Mouse (Mus musculus): Measurements from ENCODE around the gene Ap3b2. TPM values are rescaled to one million over a fixed set of nuclear protein-coding genes. Genes with fewer than 3 reads are reported as not detected.

The Ap3b2 gene
- polyA plus RNA-seq, 1 experiment, result 0.22 TPM

DNA sequence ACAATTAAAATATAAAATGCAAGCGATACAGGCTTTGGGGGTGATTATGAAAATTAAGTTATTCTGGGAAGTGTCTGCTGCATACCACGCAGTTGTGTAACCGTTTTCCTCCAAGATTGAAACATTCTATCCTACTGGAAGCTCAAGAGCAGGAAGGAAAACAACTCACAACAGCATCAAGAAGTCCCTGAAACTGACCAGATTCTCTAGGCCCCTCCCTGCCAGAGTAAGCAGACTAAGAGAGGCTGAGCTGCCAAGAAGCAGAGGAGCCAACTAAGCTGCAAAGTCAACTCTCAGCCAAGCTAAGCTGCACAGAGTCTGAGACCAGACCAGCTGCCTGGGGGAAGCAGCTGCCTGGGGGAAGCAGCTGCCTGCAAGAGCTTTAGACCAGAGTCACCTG, 18.5 kb downstream of the Ap3b2 start:
- no peak overlapping the region for H3K4me3 ChIP-seq (ENCODE audit: control insufficient read depth, low read depth, low read length)
- no peak overlapping the region for H3K27ac ChIP-seq (ENCODE audit: control insufficient read depth, insufficient read depth, low read depth, low read length)
- no peak for TF ChIP-seq CTCF (IDR thresholded peaks at IDR 0.05; ENCODE audit: control insufficient read depth, insufficient read depth, insufficient replicate concordance, low read depth, low read length)
- TF ChIP-seq POLR2A (IDR thresholded peaks at IDR 0.05; ENCODE audit: control insufficient read depth, low read depth, low read length), result no peak
- no peaks in the 10 kb centered on the region; the same call in 1 of the 2 replicates for H3K4me1 ChIP-seq (ENCODE audit: control insufficient read depth, insufficient read depth, low read length)
- H3K27me3 ChIP-seq (ENCODE audit: control insufficient read depth, insufficient read depth, low read length), result no peaks in the 10 kb centered on the region
- H3K36me3 ChIP-seq (ENCODE audit: control insufficient read depth, insufficient read depth, low read length), result no peaks in the 10 kb centered on the region

DNA sequence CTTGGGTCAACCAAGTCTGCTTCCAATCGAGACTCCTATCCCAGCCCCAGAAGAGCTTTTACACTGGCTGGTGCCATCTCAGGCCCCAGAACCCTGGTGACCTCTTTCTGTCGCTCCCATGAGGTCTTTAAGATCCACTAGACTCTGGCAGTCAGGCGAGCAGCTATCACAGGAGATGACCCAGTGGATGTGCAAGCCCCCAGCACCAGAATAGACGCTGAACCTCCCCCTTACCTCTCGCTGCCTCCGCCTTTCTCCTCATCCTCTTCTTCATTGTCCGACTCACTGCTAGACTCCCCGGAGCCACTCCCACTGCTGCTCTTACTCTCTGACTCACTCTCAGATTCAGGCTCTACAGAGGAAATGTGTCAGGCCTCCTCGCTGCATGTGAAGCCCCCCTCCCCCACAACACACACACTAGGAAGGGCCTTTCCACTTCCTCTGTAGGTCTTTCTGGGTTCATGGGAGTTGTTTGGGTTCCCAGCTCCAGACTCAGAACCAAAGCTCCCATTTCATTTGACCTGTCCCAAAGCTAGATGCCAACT, 28.7 kb downstream of the Ap3b2 start:
- Histone ChIP-seq H3K27me3 (ENCODE audit: control insufficient read depth, insufficient read depth, low read length) (no peaks in the 10 kb centered on the region), H3K4me3 (ENCODE audit: control insufficient read depth, low read depth, low read length) (no peak overlapping the region), H3K27ac (ENCODE audit: control insufficient read depth, insufficient read depth, low read depth, low read length) (no peak overlapping the region), H3K4me1 (ENCODE audit: control insufficient read depth, insufficient read depth, low read length) (no peaks in the 10 kb centered on the region), H3K36me3 (ENCODE audit: control insufficient read depth, insufficient read depth, low read length) (no peaks in the 10 kb centered on the region)
- no peak for TF ChIP-seq CTCF (IDR thresholded peaks at IDR 0.05; ENCODE audit: control insufficient read depth, insufficient read depth, insufficient replicate concordance, low read depth, low read length)
- TF ChIP-seq POLR2A (IDR thresholded peaks at IDR 0.05; ENCODE audit: control insufficient read depth, low read depth, low read length), result no peak

DNA sequence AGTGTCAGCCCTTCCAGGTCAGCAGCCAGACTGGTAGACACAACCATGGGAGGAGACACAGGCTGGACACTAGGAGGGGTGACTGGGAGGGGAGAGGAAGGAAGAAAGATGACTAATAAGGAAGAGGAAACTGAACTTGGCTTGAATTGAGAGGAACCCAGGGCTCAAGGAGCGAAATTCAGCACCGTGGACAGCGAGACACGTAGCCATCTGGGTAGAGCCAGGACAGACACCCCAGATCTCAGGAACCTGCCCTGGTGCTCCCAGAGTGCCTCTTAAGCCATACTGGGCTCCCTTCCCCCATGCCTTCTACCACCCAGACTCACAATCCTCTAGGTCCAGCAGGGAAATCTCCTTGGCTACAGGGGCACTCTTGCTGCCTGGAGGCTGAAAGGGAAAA, 29.6 kb downstream of the Ap3b2 start:
- H3K4me1 ChIP-seq (ENCODE audit: control insufficient read depth, insufficient read depth, low read length), result no peaks in the 10 kb centered on the region
- no peaks in the 10 kb centered on the region for H3K36me3 ChIP-seq (ENCODE audit: control insufficient read depth, insufficient read depth, low read length)
- H3K27ac ChIP-seq (ENCODE audit: control insufficient read depth, insufficient read depth, low read depth, low read length), result no peak overlapping the region
- TF ChIP-seq POLR2A (IDR thresholded peaks at IDR 0.05; ENCODE audit: control insufficient read depth, low read depth, low read length) (no peak), CTCF (IDR thresholded peaks at IDR 0.05; ENCODE audit: control insufficient read depth, insufficient read depth, insufficient replicate concordance, low read depth, low read length) (no peak)
- H3K27me3 ChIP-seq (ENCODE audit: control insufficient read depth, insufficient read depth, low read length), result no peaks in the 10 kb centered on the region
- H3K4me3 ChIP-seq (ENCODE audit: control insufficient read depth, low read depth, low read length), result no peak overlapping the region

DNA sequence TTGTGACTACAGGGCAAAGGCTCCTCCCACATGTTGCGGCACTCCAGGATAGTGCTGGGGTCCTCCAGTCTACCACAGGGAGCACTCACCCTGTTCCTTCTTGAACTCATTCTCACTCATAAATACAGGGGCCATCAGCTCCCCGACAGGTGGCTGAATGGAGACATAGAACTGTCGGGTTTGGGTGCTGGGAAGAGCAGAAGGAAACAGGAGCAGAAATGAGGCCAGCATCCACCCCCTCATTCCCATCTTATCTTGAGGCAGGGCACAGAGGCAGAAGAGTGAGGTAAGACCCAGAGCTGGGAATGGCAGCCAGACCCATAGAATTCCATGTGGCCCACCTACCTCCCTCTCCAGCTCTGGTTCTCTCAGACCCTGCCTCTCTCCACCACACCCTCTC, 30.9 kb downstream of the Ap3b2 start:
- no peak overlapping the region for H3K27ac ChIP-seq (ENCODE audit: control insufficient read depth, insufficient read depth, low read depth, low read length)
- no peak overlapping the region for H3K4me3 ChIP-seq (ENCODE audit: control insufficient read depth, low read depth, low read length)
- TF ChIP-seq POLR2A (IDR thresholded peaks at IDR 0.05; ENCODE audit: control insufficient read depth, low read depth, low read length) (no peak), CTCF (IDR thresholded peaks at IDR 0.05; ENCODE audit: control insufficient read depth, insufficient read depth, insufficient replicate concordance, low read depth, low read length) (no peak)

DNA sequence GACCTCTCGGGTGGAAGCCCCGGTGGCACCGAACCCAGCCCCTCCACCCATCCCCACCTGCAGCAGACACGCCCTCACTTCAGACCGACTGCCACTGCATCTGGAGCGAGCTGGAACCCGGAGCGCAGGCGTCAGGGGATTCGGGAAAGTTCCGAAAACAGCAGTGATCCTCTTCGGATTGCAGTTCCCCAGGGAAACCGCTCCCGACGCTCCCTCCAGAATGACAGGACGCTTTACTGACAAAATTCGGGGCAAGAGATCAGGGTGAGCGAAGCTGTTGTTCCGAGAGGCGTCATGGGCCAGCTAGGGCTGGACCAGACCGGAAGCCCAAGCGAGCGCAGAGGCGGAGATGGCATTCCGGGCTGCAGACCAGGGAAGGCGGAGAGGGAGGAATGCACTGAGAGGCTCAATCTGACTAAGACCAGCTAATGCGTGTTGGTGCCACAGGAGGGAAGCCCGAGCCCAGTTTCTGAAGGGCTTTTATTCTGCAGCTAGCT, 38.5 kb downstream of the Ap3b2 start, which contains the start of gene Cpeb1:
Cpeb1 (minus strand) TSS at position 311 of the 497 bp plus-strand sequence.
- no peaks in the 10 kb centered on the region for H3K27me3 ChIP-seq (ENCODE audit: control insufficient read depth, insufficient read depth, low read length)
- peak within 1 kb of the TSS; percentile 81 for H3K4me3 ChIP-seq (ENCODE audit: control insufficient read depth, low read depth, low read length)
- H3K27ac ChIP-seq (ENCODE audit: control insufficient read depth, insufficient read depth, low read depth, low read length), result peak within 1 kb of the TSS; percentile 71

More for the DNA sequence above, 30.9 kb downstream of the Ap3b2 start:
- no peaks in the 10 kb centered on the region for H3K27me3 ChIP-seq (ENCODE audit: control insufficient read depth, insufficient read depth, low read length)
- H3K36me3 ChIP-seq (ENCODE audit: control insufficient read depth, insufficient read depth, low read length), result no peaks in the 10 kb centered on the region
- H3K4me1 ChIP-seq (ENCODE audit: control insufficient read depth, insufficient read depth, low read length), result no peaks in the 10 kb centered on the region

DNA sequence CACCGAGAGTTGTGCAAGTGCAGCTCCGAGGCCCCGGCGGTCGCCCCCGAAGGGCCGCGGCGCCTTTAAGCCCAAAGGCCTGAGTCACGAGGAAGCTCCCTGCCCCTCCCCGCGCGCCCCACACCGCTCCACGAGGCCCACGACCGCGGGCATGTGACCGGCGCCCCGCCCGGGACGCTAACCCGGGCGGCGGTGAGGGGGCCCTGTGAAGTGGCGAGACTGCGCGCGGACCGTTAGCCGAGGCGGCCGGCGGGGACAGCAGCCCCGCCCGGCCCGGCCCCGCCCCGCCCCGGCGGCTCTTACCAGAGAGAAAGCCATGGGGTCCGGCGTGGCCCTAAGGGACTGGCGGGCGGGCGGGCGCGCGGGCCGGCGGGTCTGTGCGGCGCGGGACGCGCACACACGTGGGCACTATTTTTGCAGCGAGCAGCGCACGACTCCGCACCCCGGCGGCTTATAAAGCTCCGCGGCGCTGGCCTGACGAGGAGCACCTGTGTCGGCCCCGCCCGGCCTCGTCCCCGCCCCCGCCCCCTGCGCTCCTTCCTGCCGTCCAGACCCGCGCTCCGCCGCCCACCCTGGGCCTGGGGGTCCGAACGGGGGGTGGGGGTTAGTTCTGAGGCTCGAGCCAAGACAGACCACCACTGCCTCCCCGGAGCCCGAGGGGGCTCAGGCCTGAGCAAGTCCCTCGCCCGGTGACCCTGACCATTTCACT, 39.2 kb downstream of the Ap3b2 start:
- Histone ChIP-seq H3K27me3 (ENCODE audit: control insufficient read depth, insufficient read depth, low read length) (no peaks in the 10 kb centered on the region), H3K4me1 (ENCODE audit: control insufficient read depth, insufficient read depth, low read length) (peaks cover 19% of the 10 kb centered on the region), H3K27ac (ENCODE audit: control insufficient read depth, insufficient read depth, low read depth, low read length) (peak overlapping the region; percentile 71), H3K36me3 (ENCODE audit: control insufficient read depth, insufficient read depth, low read length) (no peaks in the 10 kb centered on the region), H3K4me3 (ENCODE audit: control insufficient read depth, low read depth, low read length) (peak overlapping the region; percentile 81)
- TF ChIP-seq POLR2A (IDR thresholded peaks at IDR 0.05; ENCODE audit: control insufficient read depth, low read depth, low read length) (no peak), CTCF (IDR thresholded peaks at IDR 0.05; ENCODE audit: control insufficient read depth, insufficient read depth, insufficient replicate concordance, low read depth, low read length) (no peak)

More for the DNA sequence above, 38.5 kb downstream of the Ap3b2 start, which contains the start of gene Cpeb1:
- Histone ChIP-seq H3K36me3 (ENCODE audit: control insufficient read depth, insufficient read depth, low read length) (no peaks in the 10 kb centered on the region), H3K4me1 (ENCODE audit: control insufficient read depth, insufficient read depth, low read length) (peaks cover 19% of the 10 kb centered on the region)
- no peak for TF ChIP-seq POLR2A (IDR thresholded peaks at IDR 0.05; ENCODE audit: control insufficient read depth, low read depth, low read length)
- TF ChIP-seq CTCF (IDR thresholded peaks at IDR 0.05; ENCODE audit: control insufficient read depth, insufficient read depth, insufficient replicate concordance, low read depth, low read length), result no peak; the same call in 1 of the 2 replicates

DNA sequence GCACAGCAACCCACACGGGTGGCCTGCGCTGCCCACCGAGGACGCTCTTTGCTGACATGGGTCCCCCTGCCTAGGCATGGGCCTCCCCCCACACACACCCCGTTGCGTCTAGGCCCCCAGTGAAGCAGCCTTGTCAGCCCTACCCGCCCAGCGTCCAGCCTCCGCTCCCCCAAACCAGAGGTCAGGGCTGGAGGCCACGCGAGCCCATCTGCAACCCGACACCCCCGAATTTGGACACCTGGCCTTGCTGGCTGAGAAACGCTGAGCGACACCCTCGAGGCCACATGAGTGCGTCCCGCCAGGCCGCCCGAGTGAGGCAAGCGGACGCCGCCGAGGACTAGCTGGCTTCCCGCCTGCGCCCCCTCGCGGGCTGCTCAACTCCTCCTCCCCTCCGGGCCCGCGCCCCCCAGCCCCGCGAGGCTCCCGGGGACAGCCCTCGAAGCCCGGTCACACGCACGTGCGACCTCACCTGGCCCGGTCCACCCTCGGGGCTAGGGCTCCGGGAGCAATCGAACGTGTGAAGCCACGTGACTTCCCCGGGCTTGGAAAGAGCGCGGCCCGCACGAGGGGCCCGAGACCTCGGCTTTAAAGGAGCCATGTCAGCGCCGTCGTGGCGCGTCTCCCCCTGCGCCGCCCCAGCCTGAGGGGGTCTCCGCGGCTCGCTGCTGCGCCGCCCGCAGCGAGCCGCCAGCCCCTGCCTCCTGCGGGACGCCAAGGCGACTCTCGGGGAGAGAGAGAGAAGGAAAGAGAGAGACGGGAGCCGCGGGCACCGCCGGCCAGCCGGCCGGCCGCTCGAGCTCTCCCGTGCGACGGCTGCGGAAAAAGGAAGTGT, 40.1 kb downstream of the Ap3b2 start:
- Histone ChIP-seq H3K36me3 (ENCODE audit: control insufficient read depth, insufficient read depth, low read length) (no peaks in the 10 kb centered on the region), H3K27ac (ENCODE audit: control insufficient read depth, insufficient read depth, low read depth, low read length) (peak overlapping the region; percentile 71), H3K4me3 (ENCODE audit: control insufficient read depth, low read depth, low read length) (peak overlapping the region; percentile 81), H3K27me3 (ENCODE audit: control insufficient read depth, insufficient read depth, low read length) (no peaks in the 10 kb centered on the region), H3K4me1 (ENCODE audit: control insufficient read depth, insufficient read depth, low read length) (peaks cover 19% of the 10 kb centered on the region)
- no peak for TF ChIP-seq POLR2A (IDR thresholded peaks at IDR 0.05; ENCODE audit: control insufficient read depth, low read depth, low read length)
- TF ChIP-seq CTCF (IDR thresholded peaks at IDR 0.05; ENCODE audit: control insufficient read depth, insufficient read depth, insufficient replicate concordance, low read depth, low read length), result no peak
